In genomic region chr1:191380843-191381242, GRCm38 (mm10) we compare ENCODE assay signal across 22 mouse cellular contexts. TPM values are rescaled to one million over a fixed set of nuclear protein-coding genes. Genes with fewer than 3 reads are reported as not detected.
DNase-seq lines count a peak whose midpoint lies in the region; TF ChIP-seq lines count a peak whose summit lies in the region.
"Had no signal": no experiment of that assay in that cellular context is flagged by ENCODE, and none has a peak within 500 bp of the region (broad histone marks: within the 10 kb centered on the region; RNA-seq: fewer than 3 reads in every experiment).

No protein-coding gene starts in this region.

- H3K4me1 ChIP-seq in ES-E14 (ENCODE audit: control insufficient read depth in 2 of 2, insufficient read depth in 2 of 2, low read length in 2 of 2, poor library complexity in 1 of 2) (no peaks in the 10 kb centered on the region; a peak in 2 of 4 replicates), MEL (ENCODE audit: control insufficient read depth in 1 of 2, insufficient read depth in 2 of 2, low read length in 2 of 2) (peaks cover 10 to 13% of the 10 kb centered on the region in 2 experiments)

- no peak for DNase-seq in gastrocnemius, adult 2 months
- no peak for DNase-seq in gastrocnemius, postnatal 14 days
- DNase-seq in heart, adult 11 months = peak; percentile 64
- DNase-seq in heart, postnatal 10 days = no peak
- DNase-seq in ES-E14 (ENCODE audit: low read depth, low spot score) = no peak
- no peak for DNase-seq in MEL (ENCODE audit: low read depth, low spot score)
- no peak for DNase-seq in testis, postnatal 14 days (ENCODE audit: low spot score)
- DNase-seq in cerebellum, adult 8-10 months = no peak
- DNase-seq: adrenal gland, adult 2 months; adrenal gland, adult 8-10 months; adrenal gland, postnatal 10 days; adrenal gland, postnatal 14 days; adrenal gland, postnatal 25 days; adrenal gland, postnatal 36 days; B cell, adult 2 months; cerebellum, adult 11 months; cerebellum, adult 11-12 months; cerebellum, adult 18-20 months; cerebellum, adult 2 months had no signal

- no peak overlapping the region for H3K4me3 ChIP-seq in gastrocnemius, adult 2 months
- H3K4me3 ChIP-seq in ES-E14 (ENCODE audit: insufficient read depth in 1 of 2, low read depth in 1 of 2, low read length in 2 of 2, poor library complexity in 1 of 2, severe bottlenecking in 1 of 2) (no peak overlapping the region), MEL (ENCODE audit: control insufficient read depth in 1 of 2, insufficient read depth in 1 of 2, low read depth in 2 of 2, low read length in 2 of 2) (no peak overlapping the region)

- in situ Hi-C loops in ES-E14 (cut with MboI; ENCODE audit: low sequenced_read_pairs in 2 of 2, unreplicated experiment in 2 of 2) = no loop called here

- H3K36me3 ChIP-seq in ES-E14 (ENCODE audit: control insufficient read depth, insufficient read depth, low read length, poor library complexity, severe bottlenecking) = no peaks in the 10 kb centered on the region
- H3K36me3 ChIP-seq in MEL (ENCODE audit: control insufficient read depth in 1 of 2, insufficient read depth in 2 of 2, low read length in 2 of 2) = peaks cover 0 to 24% of the 10 kb centered on the region in 2 experiments; a peak in 2 of 4 replicates

- H3K9ac ChIP-seq in ES-E14 (ENCODE audit: insufficient read depth, low read depth, low read length, poor library complexity, severe bottlenecking) = no peak overlapping the region
- H3K9ac ChIP-seq in MEL (ENCODE audit: control insufficient read depth, low read depth, low read length, poor library complexity, severe bottlenecking) = no peak overlapping the region

- no peak for TF ChIP-seq CTCF in gastrocnemius, adult 2 months (IDR thresholded peaks at IDR 0.05)
- no peak for TF ChIP-seq CTCF in MEL (IDR thresholded peaks at IDR 0.05 in 2 of 3, conservative IDR thresholded peaks at IDR 0.05 in 1 of 3; ENCODE audit: control insufficient read depth in 1 of 3, insufficient read depth in 1 of 3, low read depth in 2 of 3, low read length in 3 of 3, poor library complexity in 1 of 3, severe bottlenecking in 1 of 3)

- no peak for TF ChIP-seq EP300 in MEL (IDR thresholded peaks at IDR 0.05; ENCODE audit: low read depth in 1 of 2, low read length in 2 of 2)

- H3K27me3 ChIP-seq in MEL (ENCODE audit: control insufficient read depth in 1 of 2, insufficient read depth in 2 of 2, low read length in 2 of 2) = no peaks in the 10 kb centered on the region
- H3K27me3 ChIP-seq: CH12.LX, Patski had no signal

- intact Hi-C loops in gastrocnemius, adult 2 months (cut with DNase I) = no loop called here
- intact Hi-C loops in gastrocnemius, postnatal 14 days (cut with DNase I; ENCODE audit: low total_unique reads) = no loop called here
- intact Hi-C loops in heart, postnatal 10 days (cut with DNase I) = no loop called here

- no peak for TF ChIP-seq POLR2A in MEL (IDR thresholded peaks at IDR 0.05; ENCODE audit: control insufficient read depth in 1 of 2, insufficient read depth in 1 of 2, low read depth in 1 of 2, low read length in 2 of 2, poor library complexity in 1 of 2)

- no peak for TF ChIP-seq RAD21 in MEL (IDR thresholded peaks at IDR 0.05; ENCODE audit: low read depth, low read length)

- H3K79me2 ChIP-seq in MEL (ENCODE audit: control insufficient read depth, insufficient read depth, low read length, poor library complexity) = peaks cover 38% of the 10 kb centered on the region

- no peaks in the 10 kb centered on the region for H3K9me3 ChIP-seq in ES-E14 (ENCODE audit: control insufficient read depth, insufficient read depth, low read depth, low read length)
- H3K9me3 ChIP-seq in MEL (replicated peaks; ENCODE audit: insufficient read depth, low read length) = no peaks in the 10 kb centered on the region
- H3K9me3 ChIP-seq: G1E had no signal

- peak overlapping the region; percentile 65; the same call in 1 of the 2 replicates for H3K27ac ChIP-seq in gastrocnemius, adult 2 months
- no peak overlapping the region for H3K27ac ChIP-seq in ES-E14 (ENCODE audit: insufficient read depth, low read depth, low read length, poor library complexity, severe bottlenecking)
- H3K27ac ChIP-seq in MEL (ENCODE audit: control insufficient read depth, low read depth, low read length) = no peak overlapping the region

TF ChIP-seq in ES-E14, 5 proteins besides CTCF, POLR2A, EP300 and RAD21:
- TF ChIP-seq MAFK (IDR thresholded peaks at IDR 0.05; ENCODE audit: insufficient read depth, low read depth, low read length) (no peak), ZNF384 (IDR thresholded peaks at IDR 0.05; ENCODE audit: low read depth, low read length) (0 out of 2 replicates have a peak, but pooled peaks have one; percentile 40)

TF ChIP-seq in MEL, 35 proteins besides CTCF, POLR2A, EP300 and RAD21:
- peak; percentile 65; the same call in 1 of the 2 replicates for TF ChIP-seq ZNF384 (IDR thresholded peaks at IDR 0.05; ENCODE audit: low read depth, low read length)
- TF ChIP-seq TCF12 (IDR thresholded peaks at IDR 0.05; ENCODE audit: low read depth, low read length) = no peak

RNA-seq across cellular contexts. Expression of gene Ppp2r5a, which starts 22.2 kb away (rescaled TPM):
- 10 to 100 TPM; 65.0 to 80.1 TPM for total RNA-seq in gastrocnemius, adult 2 months (2021)
- 10 to 100 TPM; 63.0 to 67.2 TPM for total RNA-seq in gastrocnemius, postnatal 14 days (2021)
- total RNA-seq in heart, postnatal 10 days (2021) = 100 to 1,000 TPM; 113 to 127 TPM
- 47.3 and 47.5 TPM in 2 replicates for total RNA-seq in ES-E14 (2012; rRNA removed)
- total RNA-seq in MEL (2012; rRNA removed) = 46.6 and 55.7 TPM in 2 replicates
- 10 to 100 TPM in 1 of 2 experiments, not detected in 1; 48.6 TPM for polyA plus RNA-seq in MEL (2012; ENCODE audit: insufficient read depth in 1 of 2, insufficient read length in 2 of 2, low read depth in 1 of 2, low replicate concordance in 2 of 2, missing spikeins in 1 of 2)

RNA-seq across cellular contexts. Expression of gene Tmem206, which starts 55.1 kb away (rescaled TPM):
- total RNA-seq in gastrocnemius, adult 2 months (2021) = 1 to 10 TPM; 1.2 to 1.4 TPM
- total RNA-seq in gastrocnemius, postnatal 14 days (2021) = 1 to 10 TPM; 1.8 to 2.3 TPM
- 1 to 10 TPM; 4.4 to 7.0 TPM for total RNA-seq in heart, postnatal 10 days (2021)
- total RNA-seq in ES-E14 (2012; rRNA removed) (9.9 and 12.7 TPM in 2 replicates), MEL (2012; rRNA removed) (12.4 and 14.3 TPM in 2 replicates)
- 10 to 100 TPM in 1 of 2 experiments, not detected in 1; 16.2 TPM for polyA plus RNA-seq in MEL (2012; ENCODE audit: insufficient read depth in 1 of 2, insufficient read length in 2 of 2, low read depth in 1 of 2, low replicate concordance in 2 of 2, missing spikeins in 1 of 2)
